Mouse (Mus musculus): ENCODE measurements around the gene Brca2.

- TF ChIP-seq GATA1 (IDR thresholded peaks at IDR 0.05; ENCODE audit: borderline replicate concordance, low read length) (no peak), FLI1 (IDR thresholded peaks at IDR 0.05; ENCODE audit: low read length) (no peak)
These were observed 76.0 kb downstream of the Brca2 start for GRCm38 (mm10) chr5:150598202-150599119.
